Mouse (Mus musculus): ENCODE measurements around the gene Nbea. TPM values are rescaled to one million over a fixed set of nuclear protein-coding genes. Genes with fewer than 3 reads are reported as not detected.

Gene Nbea
- polyA plus RNA-seq, 1 experiment from 2014 or later, result 54.6 TPM

GRCm38 (mm10) chr3:55750445-55751065, 432.9 kb downstream of the Nbea start:
- 64% methylated on average over 11 of the region's 11 CpGs for WGBS
- Histone ChIP-seq H3K36me3 (ENCODE audit: control insufficient read depth, insufficient read depth, low read length) (no peaks in the 10 kb centered on the region), H3K4me3 (ENCODE audit: low read depth, low read length) (no peak overlapping the region), H3K9me3 (replicated peaks; ENCODE audit: control insufficient read depth, low read length) (no peaks in the 10 kb centered on the region), H3K27me3 (replicated peaks; ENCODE audit: control insufficient read depth, insufficient read depth, low read length) (peaks cover 48% of the 10 kb centered on the region), H3K4me2 (ENCODE audit: low read length) (no peak overlapping the region), H3K27ac (ENCODE audit: low read depth, low read length) (0 out of 2 replicates have a peak overlapping the region, but pooled peaks have one; percentile 17), H3K4me1 (ENCODE audit: control insufficient read depth, insufficient read depth, low read length) (peaks cover 18% of the 10 kb centered on the region), H3K9ac (ENCODE audit: low read length) (no peak overlapping the region)
- ATAC-seq (0 out of 2 replicates have a peak, but pooled peaks have one; percentile 7), DNase-seq (ENCODE audit: low spot score) (no peak)

DNA sequence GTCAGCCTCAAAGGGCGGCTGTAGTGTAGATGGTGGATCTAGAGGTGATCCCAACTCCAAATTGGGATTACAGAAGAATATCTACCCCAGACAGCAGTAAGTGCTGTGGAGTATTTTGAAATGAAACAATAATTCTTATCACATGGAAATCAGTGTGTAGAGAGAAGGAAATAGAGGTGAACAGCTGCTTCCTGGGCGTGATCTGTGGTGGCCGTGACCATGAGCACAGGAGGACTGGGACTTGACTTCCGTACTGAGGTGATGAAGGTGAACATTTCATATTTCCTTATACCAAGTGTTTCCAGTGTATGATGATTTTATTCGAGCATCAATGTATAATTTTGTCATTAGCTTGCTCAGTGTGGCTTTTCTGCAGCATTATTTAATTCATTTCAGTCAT, 439.6 kb downstream of the Nbea start:
- no peak for DNase-seq (ENCODE audit: low spot score)
- no peak overlapping the region for H3K27ac ChIP-seq (ENCODE audit: low read depth, low read length)
- H3K4me1 ChIP-seq (ENCODE audit: control insufficient read depth, insufficient read depth, low read length), result peaks cover 6% of the 10 kb centered on the region; the same call in 1 of the 2 replicates
- ATAC-seq, result no peak
- 92% methylated on average over 5 of the region's 5 CpGs for WGBS
- H3K27me3 ChIP-seq (replicated peaks; ENCODE audit: control insufficient read depth, insufficient read depth, low read length), result peaks cover 21% of the 10 kb centered on the region
- no peak overlapping the region for H3K4me2 ChIP-seq (ENCODE audit: low read length)
- no peak overlapping the region for H3K9ac ChIP-seq (ENCODE audit: low read length)
- no peaks in the 10 kb centered on the region for H3K36me3 ChIP-seq (ENCODE audit: control insufficient read depth, insufficient read depth, low read length)
- H3K4me3 ChIP-seq (ENCODE audit: low read depth, low read length), result no peak overlapping the region
- no peaks in the 10 kb centered on the region for H3K9me3 ChIP-seq (replicated peaks; ENCODE audit: control insufficient read depth, low read length)

DNA sequence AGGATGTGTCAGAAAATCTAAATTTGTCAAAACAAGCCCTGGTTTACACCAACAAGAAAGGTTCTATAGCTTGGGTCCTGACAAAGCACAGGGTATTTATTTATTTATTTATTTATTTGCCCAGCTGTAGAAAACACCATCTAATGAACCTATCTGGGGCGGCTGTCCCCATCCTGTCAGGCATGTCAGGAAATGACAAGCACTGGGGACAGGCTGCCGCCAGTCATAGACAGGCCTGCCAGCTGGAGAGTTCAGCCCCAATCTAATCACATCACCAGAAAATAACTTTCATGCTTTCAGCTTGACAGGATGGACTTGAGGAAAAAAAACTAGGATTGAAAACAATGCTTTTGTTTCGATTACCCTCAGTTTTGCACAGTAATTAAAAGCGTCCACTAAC, 440.8 kb downstream of the Nbea start:
- peaks cover 6% of the 10 kb centered on the region; the same call in 1 of the 2 replicates for H3K4me1 ChIP-seq (ENCODE audit: control insufficient read depth, insufficient read depth, low read length)
- WGBS, result 64% methylated on average over 4 of the region's 4 CpGs
- no peaks in the 10 kb centered on the region for H3K36me3 ChIP-seq (ENCODE audit: control insufficient read depth, insufficient read depth, low read length)
- no peaks in the 10 kb centered on the region for H3K9me3 ChIP-seq (replicated peaks; ENCODE audit: control insufficient read depth, low read length)
- ATAC-seq, result peak; percentile 47; the same call in 1 of the 2 replicates
- no peak overlapping the region for H3K4me3 ChIP-seq (ENCODE audit: low read depth, low read length)
- H3K9ac ChIP-seq (ENCODE audit: low read length), result no peak overlapping the region
- H3K27me3 ChIP-seq (replicated peaks; ENCODE audit: control insufficient read depth, insufficient read depth, low read length), result peaks cover 10% of the 10 kb centered on the region; the same call in 1 of the 2 replicates
- no peak for DNase-seq (ENCODE audit: low spot score)
- H3K27ac ChIP-seq (ENCODE audit: low read depth, low read length), result no peak overlapping the region
- H3K4me2 ChIP-seq (ENCODE audit: low read length), result no peak overlapping the region

DNA sequence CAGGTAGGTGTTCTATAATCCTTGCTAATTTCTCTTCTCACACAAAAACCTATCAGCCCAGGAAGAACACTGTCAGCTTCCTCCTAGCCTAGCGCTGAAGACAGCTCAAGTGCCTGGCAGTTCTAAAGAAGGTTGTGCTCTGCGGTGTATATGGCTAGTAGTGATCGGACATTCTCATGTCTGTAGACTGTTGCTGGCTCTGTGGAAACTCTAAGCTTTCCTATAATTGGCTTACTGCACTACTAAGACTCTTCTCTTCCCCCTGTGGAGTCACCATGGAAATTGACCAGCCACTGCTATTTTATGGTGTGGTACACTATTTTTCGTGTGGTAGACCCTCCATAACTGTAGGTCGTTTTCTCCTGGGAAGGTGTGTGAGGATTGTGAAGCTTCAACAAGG, 441.3 kb downstream of the Nbea start:
- 78% methylated on average over 5 of the region's 5 CpGs for WGBS

DNA sequence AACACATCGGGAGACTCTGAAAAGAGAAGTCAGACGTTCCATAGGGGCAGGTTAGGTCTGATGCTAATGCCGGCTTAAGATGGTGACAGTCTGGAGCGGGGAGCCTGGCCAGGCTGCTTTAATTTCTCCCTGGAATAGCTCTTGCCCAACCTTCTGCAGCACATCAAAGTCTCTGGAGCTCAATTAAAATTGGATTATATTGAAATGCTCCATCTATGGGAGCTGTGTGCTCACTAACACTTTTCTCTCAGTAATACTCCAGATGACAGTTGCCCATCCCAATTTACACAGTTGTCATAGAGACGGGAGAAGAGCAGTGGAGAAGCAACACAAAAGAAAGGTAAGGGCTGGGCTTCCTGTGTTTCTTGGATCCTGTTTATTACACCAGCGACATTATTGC, 442.1 kb downstream of the Nbea start:
- ATAC-seq (peak; percentile 57), DNase-seq (ENCODE audit: low spot score) (peak; percentile 51)
- Histone ChIP-seq H3K4me2 (ENCODE audit: low read length) (no peak overlapping the region), H3K36me3 (ENCODE audit: control insufficient read depth, insufficient read depth, low read length) (no peaks in the 10 kb centered on the region), H3K9me3 (replicated peaks; ENCODE audit: control insufficient read depth, low read length) (no peaks in the 10 kb centered on the region), H3K9ac (ENCODE audit: low read length) (no peak overlapping the region), H3K4me3 (ENCODE audit: low read depth, low read length) (no peak overlapping the region), H3K27me3 (replicated peaks; ENCODE audit: control insufficient read depth, insufficient read depth, low read length) (0 out of 2 replicates have a peak, but pooled peaks cover 2% of the 10 kb centered on the region), H3K27ac (ENCODE audit: low read depth, low read length) (no peak overlapping the region), H3K4me1 (ENCODE audit: control insufficient read depth, insufficient read depth, low read length) (peaks cover 6% of the 10 kb centered on the region; the same call in 1 of the 2 replicates)
- 33% methylated on average over 6 of the region's 6 CpGs for WGBS

More for the DNA sequence above, 441.3 kb downstream of the Nbea start:
- DNase-seq (ENCODE audit: low spot score) (no peak), ATAC-seq (peak; percentile 25; the same call in 1 of the 2 replicates)
- Histone ChIP-seq H3K27ac (ENCODE audit: low read depth, low read length) (0 out of 2 replicates have a peak overlapping the region, but pooled peaks have one; percentile 21), H3K4me2 (ENCODE audit: low read length) (no peak overlapping the region), H3K9me3 (replicated peaks; ENCODE audit: control insufficient read depth, low read length) (no peaks in the 10 kb centered on the region), H3K36me3 (ENCODE audit: control insufficient read depth, insufficient read depth, low read length) (no peaks in the 10 kb centered on the region), H3K4me3 (ENCODE audit: low read depth, low read length) (no peak overlapping the region), H3K27me3 (replicated peaks; ENCODE audit: control insufficient read depth, insufficient read depth, low read length) (peaks cover 8% of the 10 kb centered on the region; the same call in 1 of the 2 replicates), H3K4me1 (ENCODE audit: control insufficient read depth, insufficient read depth, low read length) (peaks cover 6% of the 10 kb centered on the region; the same call in 1 of the 2 replicates), H3K9ac (ENCODE audit: low read length) (no peak overlapping the region)

- Histone ChIP-seq H3K9me3 (replicated peaks; ENCODE audit: control insufficient read depth, low read length) (no peaks in the 10 kb centered on the region), H3K4me2 (ENCODE audit: low read length) (no peak overlapping the region), H3K4me3 (ENCODE audit: low read depth, low read length) (no peak overlapping the region), H3K27ac (ENCODE audit: low read depth, low read length) (no peak overlapping the region), H3K27me3 (replicated peaks; ENCODE audit: control insufficient read depth, insufficient read depth, low read length) (no peaks in the 10 kb centered on the region), H3K4me1 (ENCODE audit: control insufficient read depth, insufficient read depth, low read length) (no peaks in the 10 kb centered on the region), H3K9ac (ENCODE audit: low read length) (no peak overlapping the region), H3K36me3 (ENCODE audit: control insufficient read depth, insufficient read depth, low read length) (no peaks in the 10 kb centered on the region)
- ATAC-seq, result no peak
- WGBS, result 71% methylated on average over 6 of the region's 6 CpGs
- no peak for DNase-seq (ENCODE audit: low spot score)
Observed at GRCm38 (mm10) chr3:55733665-55734064, 449.8 kb downstream of the Nbea start.

- no peak overlapping the region for H3K27ac ChIP-seq (ENCODE audit: low read depth, low read length)
- no peaks in the 10 kb centered on the region for H3K9me3 ChIP-seq (replicated peaks; ENCODE audit: control insufficient read depth, low read length)
- H3K4me1 ChIP-seq (ENCODE audit: control insufficient read depth, insufficient read depth, low read length), result no peaks in the 10 kb centered on the region
- ATAC-seq (no peak), DNase-seq (ENCODE audit: low spot score) (no peak)
- H3K36me3 ChIP-seq (ENCODE audit: control insufficient read depth, insufficient read depth, low read length), result no peaks in the 10 kb centered on the region
- WGBS, result 64% methylated on average over 5 of the region's 5 CpGs
- H3K4me3 ChIP-seq (ENCODE audit: low read depth, low read length), result no peak overlapping the region
- H3K27me3 ChIP-seq (replicated peaks; ENCODE audit: control insufficient read depth, insufficient read depth, low read length), result no peaks in the 10 kb centered on the region
- no peak overlapping the region for H3K4me2 ChIP-seq (ENCODE audit: low read length)
- no peak overlapping the region for H3K9ac ChIP-seq (ENCODE audit: low read length)
Observed at GRCm38 (mm10) chr3:55730549-55730948, 453.0 kb downstream of the Nbea start.

DNA sequence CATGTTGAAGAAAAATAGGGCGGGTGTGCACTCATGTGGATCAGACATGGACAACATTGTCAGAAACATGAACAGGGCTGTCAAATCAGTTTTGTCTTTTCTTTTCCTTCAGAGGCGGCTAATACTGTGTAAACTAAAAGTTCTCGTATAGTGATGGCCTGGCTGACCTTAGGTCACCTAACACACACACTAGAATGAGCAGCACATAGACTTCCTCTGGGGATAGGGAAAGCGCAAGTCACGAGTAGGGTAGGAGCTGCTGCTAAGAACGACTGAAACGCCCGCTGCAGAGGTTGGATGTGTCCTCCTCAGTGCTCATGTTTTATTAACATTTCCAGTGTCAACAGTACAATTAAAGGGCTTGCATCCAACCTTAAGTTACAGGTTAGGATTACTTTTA, 453.4 kb downstream of the Nbea start:
- Histone ChIP-seq H3K9ac (ENCODE audit: low read length) (no peak overlapping the region), H3K36me3 (ENCODE audit: control insufficient read depth, insufficient read depth, low read length) (no peaks in the 10 kb centered on the region), H3K27me3 (replicated peaks; ENCODE audit: control insufficient read depth, insufficient read depth, low read length) (no peaks in the 10 kb centered on the region), H3K4me2 (ENCODE audit: low read length) (no peak overlapping the region), H3K27ac (ENCODE audit: low read depth, low read length) (no peak overlapping the region), H3K4me3 (ENCODE audit: low read depth, low read length) (no peak overlapping the region), H3K9me3 (replicated peaks; ENCODE audit: control insufficient read depth, low read length) (no peaks in the 10 kb centered on the region), H3K4me1 (ENCODE audit: control insufficient read depth, insufficient read depth, low read length) (no peaks in the 10 kb centered on the region)
- 74% methylated on average over 8 of the region's 8 CpGs for WGBS
- ATAC-seq (no peak), DNase-seq (ENCODE audit: low spot score) (no peak)

DNA sequence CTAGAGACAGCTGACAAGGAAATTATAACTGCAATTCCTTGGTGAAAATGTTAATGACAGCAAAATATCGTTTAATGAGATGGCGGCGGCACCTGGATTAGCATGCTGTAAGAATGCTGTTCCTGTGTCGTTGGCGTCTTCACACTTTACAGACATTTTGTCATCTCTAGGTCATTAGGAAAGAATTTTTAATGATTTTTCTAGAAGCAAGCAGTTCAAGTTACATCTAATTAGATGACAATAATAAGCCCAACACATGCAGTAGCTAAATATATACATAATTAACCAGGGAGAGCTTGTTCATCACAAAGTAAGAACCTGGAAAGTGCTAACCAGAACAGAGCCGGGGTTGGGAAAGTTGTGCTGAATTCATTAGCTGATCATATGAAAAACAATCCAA, 469.2 kb downstream of the Nbea start:
- H3K4me1 ChIP-seq (ENCODE audit: control insufficient read depth, insufficient read depth, low read length), result peaks cover 6% of the 10 kb centered on the region; the same call in 1 of the 2 replicates
- H3K9me3 ChIP-seq (replicated peaks; ENCODE audit: control insufficient read depth, low read length), result no peaks in the 10 kb centered on the region
- peaks cover 16% of the 10 kb centered on the region for H3K36me3 ChIP-seq (ENCODE audit: control insufficient read depth, insufficient read depth, low read length)
- no peak overlapping the region for H3K4me2 ChIP-seq (ENCODE audit: low read length)
- 15% methylated on average over 6 of the region's 6 CpGs for WGBS
- no peak overlapping the region for H3K27ac ChIP-seq (ENCODE audit: low read depth, low read length)
- H3K9ac ChIP-seq (ENCODE audit: low read length), result no peak overlapping the region
- no peaks in the 10 kb centered on the region for H3K27me3 ChIP-seq (replicated peaks; ENCODE audit: control insufficient read depth, insufficient read depth, low read length)
- no peak overlapping the region for H3K4me3 ChIP-seq (ENCODE audit: low read depth, low read length)
- peak; percentile 71 for DNase-seq (ENCODE audit: low spot score)
- ATAC-seq, result peak; percentile 79
